ENCODE assay signal across 25 mouse cellular contexts in the genomic region with DNA sequence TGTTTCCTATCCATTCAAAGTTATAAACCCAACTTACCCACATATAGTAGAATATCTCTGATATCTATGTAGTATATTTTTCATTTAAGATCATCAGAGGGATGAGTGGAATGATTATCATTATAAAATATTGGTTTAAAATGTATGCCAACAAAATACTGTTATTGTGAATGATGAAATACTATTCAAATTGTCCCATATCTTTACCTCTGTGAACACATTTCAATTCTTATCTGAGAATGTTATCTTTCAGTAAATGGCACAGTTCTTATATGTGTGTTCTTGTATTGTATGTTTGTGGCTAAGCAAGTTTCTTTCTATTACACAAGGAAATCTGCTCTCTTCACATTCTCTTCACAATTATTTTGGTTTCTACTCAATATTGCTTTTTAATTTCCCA. TPM values are rescaled to one million over a fixed set of nuclear protein-coding genes. Genes with fewer than 3 reads are reported as not detected.
"Had no signal": no experiment of that assay in that cellular context is flagged by ENCODE, and none has a peak within 500 bp of the region (broad histone marks: within the 10 kb centered on the region; RNA-seq: fewer than 3 reads in every experiment).

No protein-coding gene starts in this region.

- H3K4me3 ChIP-seq: neural tube, embryonic 13.5 days; neural tube, embryonic 15.5 days; stomach, embryonic 15.5 days had no signal

- H3K27me3 ChIP-seq: neural tube, embryonic 13.5 days; neural tube, embryonic 15.5 days; stomach, embryonic 15.5 days had no signal

- H3K9me3 ChIP-seq: neural tube, embryonic 13.5 days; neural tube, embryonic 15.5 days; stomach, embryonic 15.5 days had no signal

- H3K36me3 ChIP-seq: neural tube, embryonic 13.5 days; neural tube, embryonic 15.5 days; stomach, embryonic 15.5 days had no signal

- H3K27ac ChIP-seq: neural tube, embryonic 13.5 days; neural tube, embryonic 15.5 days; stomach, embryonic 15.5 days; stomach, postnatal 0 days had no signal

- H3K4me1 ChIP-seq: neural tube, embryonic 13.5 days; neural tube, embryonic 15.5 days; stomach, embryonic 15.5 days had no signal

- H3K9ac ChIP-seq: neural tube, embryonic 13.5 days; neural tube, embryonic 15.5 days; stomach, embryonic 15.5 days had no signal

- DNase-seq: retina, postnatal 1 day; right cerebral cortex, adult 18-20 months; right cerebral cortex, postnatal 14 days; right cerebral cortex, postnatal 25 days; right cerebral cortex, postnatal 4 days; spleen, adult 18-20 months; thymus, adult 18-20 months; thymus, adult 2 months; thymus, postnatal 14 days; thymus, postnatal 25 days; thymus, postnatal 36 days; thymus, postnatal 4 days had no signal

RNA-seq across cellular contexts. Expression of gene Olfr1220, which starts 1.0 kb away (rescaled TPM):
- total RNA-seq: neutrophil, adult 5-6 weeks had no signal
- polyA plus RNA-seq: neural tube, embryonic 13.5 days; neural tube, embryonic 14.5 days; neural tube, embryonic 15.5 days; small intestine, adult 2 months; spleen, adult 2 months; stomach, embryonic 14.5 days; stomach, embryonic 15.5 days; stomach, embryonic 16.5 days; stomach, postnatal 0 days; testis, adult 2 months; thymus, adult 2 months; thymus, postnatal 0 days; urinary bladder, adult 2 months had no signal

RNA-seq across cellular contexts. Expression of gene Olfr1221, which starts 11.4 kb away (rescaled TPM):
- total RNA-seq: neutrophil, adult 5-6 weeks had no signal
- polyA plus RNA-seq: neural tube, embryonic 13.5 days; neural tube, embryonic 14.5 days; neural tube, embryonic 15.5 days; small intestine, adult 2 months; spleen, adult 2 months; stomach, embryonic 14.5 days; stomach, embryonic 15.5 days; stomach, embryonic 16.5 days; stomach, postnatal 0 days; testis, adult 2 months; thymus, adult 2 months; thymus, postnatal 0 days; urinary bladder, adult 2 months had no signal

RNA-seq across cellular contexts. Expression of gene Olfr1219, which starts 22.3 kb away (rescaled TPM):
- total RNA-seq: neutrophil, adult 5-6 weeks had no signal
- polyA plus RNA-seq: neural tube, embryonic 13.5 days; neural tube, embryonic 14.5 days; neural tube, embryonic 15.5 days; small intestine, adult 2 months; spleen, adult 2 months; stomach, embryonic 14.5 days; stomach, embryonic 15.5 days; stomach, embryonic 16.5 days; stomach, postnatal 0 days; testis, adult 2 months; thymus, adult 2 months; thymus, postnatal 0 days; urinary bladder, adult 2 months had no signal

RNA-seq across cellular contexts. Expression of gene Olfr1222, which starts 27.2 kb away (rescaled TPM):
- polyA plus RNA-seq: neural tube, embryonic 13.5 days; neural tube, embryonic 14.5 days; neural tube, embryonic 15.5 days; small intestine, adult 2 months; spleen, adult 2 months; stomach, embryonic 14.5 days; stomach, embryonic 15.5 days; stomach, embryonic 16.5 days; stomach, postnatal 0 days; testis, adult 2 months; thymus, adult 2 months; thymus, postnatal 0 days; urinary bladder, adult 2 months had no signal

RNA-seq across cellular contexts. Expression of gene Olfr1218, which starts 44.7 kb away (rescaled TPM):
- total RNA-seq: neutrophil, adult 5-6 weeks had no signal
- polyA plus RNA-seq: neural tube, embryonic 13.5 days; neural tube, embryonic 14.5 days; neural tube, embryonic 15.5 days; small intestine, adult 2 months; spleen, adult 2 months; stomach, embryonic 14.5 days; stomach, embryonic 15.5 days; stomach, embryonic 16.5 days; stomach, postnatal 0 days; testis, adult 2 months; thymus, adult 2 months; thymus, postnatal 0 days; urinary bladder, adult 2 months had no signal
